Mouse (Mus musculus): Measurements from ENCODE around the gene Pcnt.

The Pcnt gene

DNA sequence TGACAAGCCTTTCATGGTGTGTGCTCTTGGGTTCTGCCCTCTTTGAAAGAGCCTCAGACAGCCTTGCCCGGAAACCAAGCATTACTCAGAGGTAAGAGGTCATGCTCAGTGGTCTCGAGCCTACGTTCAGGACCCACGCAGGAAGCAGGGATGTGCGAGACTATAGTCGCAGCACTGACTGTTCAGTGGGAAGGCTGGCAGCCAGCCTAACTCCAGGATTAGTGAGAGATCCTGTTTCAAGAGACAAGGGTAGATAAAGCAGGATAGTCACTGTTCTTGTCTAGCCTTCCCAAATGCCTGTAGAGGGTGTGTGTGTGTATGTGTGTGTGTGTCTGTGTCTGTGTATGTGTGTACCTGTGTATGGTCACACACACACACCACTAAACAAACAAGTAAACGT lies 126.4 kb downstream of the Pcnt start:
- no peak for DNase-seq (ENCODE audit: low spot score in 2 of 2)

DNA sequence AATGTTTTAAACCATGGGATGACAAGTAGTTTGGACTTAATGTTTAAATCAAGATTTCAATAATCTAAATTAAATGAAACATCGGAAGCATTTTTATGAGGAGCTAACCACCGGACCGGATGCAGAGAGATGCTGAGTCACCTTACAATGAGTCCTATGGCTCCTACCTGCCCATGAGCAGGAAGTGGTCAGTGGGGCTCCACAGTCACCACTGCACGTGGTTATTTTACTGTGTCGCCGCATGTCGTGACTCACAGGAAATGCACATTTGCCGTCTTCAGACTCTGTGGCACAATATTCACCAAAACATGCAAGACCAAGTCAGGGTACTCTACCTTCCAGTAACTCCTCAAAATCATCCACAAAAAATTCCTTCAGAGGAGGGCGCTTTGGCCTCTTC lies 135.8 kb downstream of the Pcnt start:
- DNase-seq (ENCODE audit: low spot score in 2 of 2), result no peak
